Mouse (Mus musculus): ENCODE results near the gene Tubb2a.

Gene Tubb2a

GRCm38 (mm10) chr13:34051692-34052091 is 26.1 kb downstream of the Tubb2a start:
- CTCF ChIA-PET: no interaction called here

- CTCF ChIA-PET: interaction anchor here (0.6 to 1.2 kb wide), 2 partner anchors 104 to 743 kb away, joined by 3 to 4 read pairs; no protein-coding TSS in a partner anchor
Measured at GRCm38 (mm10) chr13:34050479-34050878, 27.3 kb downstream of the Tubb2a start.

GRCm38 (mm10) chr13:34047526-34047925 is 30.3 kb downstream of the Tubb2a start:
- CTCF ChIA-PET: no interaction called here

GRCm38 (mm10) chr13:34046421-34047012 is 31.3 kb downstream of the Tubb2a start:
- CTCF ChIA-PET: interaction anchor here (1.3 kb wide), 1 partner anchor 108 kb away, joined by 8 read pairs; no protein-coding TSS in a partner anchor

GRCm38 (mm10) chr13:34045511-34046249 is 32.1 kb downstream of the Tubb2a start:
- CTCF ChIA-PET: interaction anchor here (0.6 to 1.3 kb wide), 3 partner anchors 8 to 109 kb away, joined by 3 to 8 read pairs (median 4); no protein-coding TSS in a partner anchor

GRCm38 (mm10) chr13:34043716-34044393 is 34.0 kb downstream of the Tubb2a start:
- CTCF ChIA-PET: interaction anchor here (0.6 kb wide), 1 partner anchor 109 kb away, joined by 5 read pairs; no protein-coding TSS in a partner anchor

GRCm38 (mm10) chr13:34040091-34040490 is 37.7 kb downstream of the Tubb2a start:
- CTCF ChIA-PET: no interaction called here

- CTCF ChIA-PET: interaction anchor here (0.7 kb wide), 1 partner anchor 1477 kb away, joined by 3 read pairs; no protein-coding TSS in a partner anchor
Measured at GRCm38 (mm10) chr13:34038901-34039341, 38.9 kb downstream of the Tubb2a start.

- CTCF ChIA-PET: no interaction called here
Measured at GRCm38 (mm10) chr13:34038056-34038432, 39.8 kb downstream of the Tubb2a start.

GRCm38 (mm10) chr13:34037172-34038055 is 40.4 kb downstream of the Tubb2a start, which contains the start of gene Bphl:
TSS of gene Bphl (plus strand) at chr13:34037597.
- CTCF ChIA-PET: no interaction called here

GRCm38 (mm10) chr13:34036726-34037125 is 41.1 kb downstream of the Tubb2a start:
- CTCF ChIA-PET: no interaction called here

GRCm38 (mm10) chr13:34035424-34035823 is 42.4 kb downstream of the Tubb2a start:
- CTCF ChIA-PET: interaction anchor here (0.7 kb wide), 1 partner anchor 10 kb away, joined by 4 read pairs; no protein-coding TSS in a partner anchor

- CTCF ChIA-PET: interaction anchor here (0.7 kb wide), 1 partner anchor 39 kb away, joined by 18 read pairs; no protein-coding TSS in a partner anchor
Measured at GRCm38 (mm10) chr13:34032041-34032440, 45.8 kb downstream of the Tubb2a start.

Data from spleen, embryonic (tissue).